Mouse (Mus musculus): ENCODE data around the gene Rabepk. TPM values are rescaled to one million over a fixed set of nuclear protein-coding genes. Genes with fewer than 3 reads are reported as not detected.
A peak's percentile ranks its signal among the peaks of the same experiment; 100 is the strongest.
"Not testable (repeated sequence)": the region's sequence is repeated elsewhere in the genome, so short reads cannot be mapped to it uniquely, and the experiment has no call there.

Rabepk gene
- polyA plus RNA-seq (2012; rRNA removed), result 431 and 458 TPM in 2 replicates

- H3K27me3 ChIP-seq (ENCODE audit: control insufficient read depth, insufficient read depth, low read length), result no peaks in the 10 kb centered on the region
- TF ChIP-seq POLR2A (IDR thresholded peaks at IDR 0.05; ENCODE audit: control insufficient read depth, low read depth, low read length), result peak; percentile 94
- no peak for TF ChIP-seq CTCF (IDR thresholded peaks at IDR 0.05; ENCODE audit: control insufficient read depth, insufficient read depth, insufficient replicate concordance, low read depth, low read length)
- peak within 1 kb of the TSS; percentile 100 for H3K4me3 ChIP-seq (ENCODE audit: control insufficient read depth, low read depth, low read length)
- no peaks in the 10 kb centered on the region for H3K36me3 ChIP-seq (ENCODE audit: control insufficient read depth, insufficient read depth, low read length)
- peak within 1 kb of the TSS; percentile 93 for H3K27ac ChIP-seq (ENCODE audit: control insufficient read depth, insufficient read depth, low read depth, low read length)
- peaks cover 10% of the 10 kb centered on the region for H3K4me1 ChIP-seq (ENCODE audit: control insufficient read depth, insufficient read depth, low read length)
Measured at GRCm38 (mm10) chr2:34799357-34800256, at the start of gene Rabepk. Gene Rabepk (minus strand): TSS chr2:34799912.

GRCm38 (mm10) chr2:34847702-34848101 is 48.0 kb upstream of the Rabepk start:
- no peak overlapping the region for H3K4me3 ChIP-seq (ENCODE audit: control insufficient read depth, low read depth, low read length)
- H3K27me3 ChIP-seq (ENCODE audit: control insufficient read depth, insufficient read depth, low read length), result no peaks in the 10 kb centered on the region
- TF ChIP-seq CTCF (IDR thresholded peaks at IDR 0.05; ENCODE audit: control insufficient read depth, insufficient read depth, insufficient replicate concordance, low read depth, low read length), result no peak
- TF ChIP-seq POLR2A (IDR thresholded peaks at IDR 0.05; ENCODE audit: control insufficient read depth, low read depth, low read length), result no peak
- peaks cover 4% of the 10 kb centered on the region; the same call in 1 of the 2 replicates for H3K4me1 ChIP-seq (ENCODE audit: control insufficient read depth, insufficient read depth, low read length)
- H3K27ac ChIP-seq (ENCODE audit: control insufficient read depth, insufficient read depth, low read depth, low read length), result no peak overlapping the region
- peaks cover 2% of the 10 kb centered on the region; the same call in 1 of the 2 replicates for H3K36me3 ChIP-seq (ENCODE audit: control insufficient read depth, insufficient read depth, low read length)

- no peak overlapping the region for H3K27ac ChIP-seq (ENCODE audit: control insufficient read depth, insufficient read depth, low read depth, low read length)
- H3K4me1 ChIP-seq (ENCODE audit: control insufficient read depth, insufficient read depth, low read length), result peaks cover 4% of the 10 kb centered on the region; the same call in 1 of the 2 replicates
- TF ChIP-seq CTCF (IDR thresholded peaks at IDR 0.05; ENCODE audit: control insufficient read depth, insufficient read depth, insufficient replicate concordance, low read depth, low read length) (no peak), POLR2A (IDR thresholded peaks at IDR 0.05; ENCODE audit: control insufficient read depth, low read depth, low read length) (no peak)
- H3K27me3 ChIP-seq (ENCODE audit: control insufficient read depth, insufficient read depth, low read length), result no peaks in the 10 kb centered on the region
- no peak overlapping the region for H3K4me3 ChIP-seq (ENCODE audit: control insufficient read depth, low read depth, low read length)
- no peaks in the 10 kb centered on the region for H3K36me3 ChIP-seq (ENCODE audit: control insufficient read depth, insufficient read depth, low read length)
Measured at GRCm38 (mm10) chr2:34843211-34843939, 43.7 kb upstream of the Rabepk start.

- H3K36me3 ChIP-seq (ENCODE audit: control insufficient read depth, insufficient read depth, low read length), result no peaks in the 10 kb centered on the region
- no peak for TF ChIP-seq CTCF (IDR thresholded peaks at IDR 0.05; ENCODE audit: control insufficient read depth, insufficient read depth, insufficient replicate concordance, low read depth, low read length)
- no peak for TF ChIP-seq POLR2A (IDR thresholded peaks at IDR 0.05; ENCODE audit: control insufficient read depth, low read depth, low read length)
- H3K27ac ChIP-seq (ENCODE audit: control insufficient read depth, insufficient read depth, low read depth, low read length), result no peak overlapping the region
- H3K4me1 ChIP-seq (ENCODE audit: control insufficient read depth, insufficient read depth, low read length), result peaks cover 4% of the 10 kb centered on the region; the same call in 1 of the 2 replicates
- no peaks in the 10 kb centered on the region for H3K27me3 ChIP-seq (ENCODE audit: control insufficient read depth, insufficient read depth, low read length)
- no peak overlapping the region for H3K4me3 ChIP-seq (ENCODE audit: control insufficient read depth, low read depth, low read length)
Measured at GRCm38 (mm10) chr2:34841706-34842105, 42.0 kb upstream of the Rabepk start.

GRCm38 (mm10) chr2:34840143-34840542 is 40.4 kb upstream of the Rabepk start:
- not testable (repeated sequence) for H3K27ac ChIP-seq (ENCODE audit: control insufficient read depth, insufficient read depth, low read depth, low read length); H3K4me1 ChIP-seq (ENCODE audit: control insufficient read depth, insufficient read depth, low read length); H3K36me3 ChIP-seq (ENCODE audit: control insufficient read depth, insufficient read depth, low read length); H3K27me3 ChIP-seq (ENCODE audit: control insufficient read depth, insufficient read depth, low read length); H3K4me3 ChIP-seq (ENCODE audit: control insufficient read depth, low read depth, low read length)

DNA sequence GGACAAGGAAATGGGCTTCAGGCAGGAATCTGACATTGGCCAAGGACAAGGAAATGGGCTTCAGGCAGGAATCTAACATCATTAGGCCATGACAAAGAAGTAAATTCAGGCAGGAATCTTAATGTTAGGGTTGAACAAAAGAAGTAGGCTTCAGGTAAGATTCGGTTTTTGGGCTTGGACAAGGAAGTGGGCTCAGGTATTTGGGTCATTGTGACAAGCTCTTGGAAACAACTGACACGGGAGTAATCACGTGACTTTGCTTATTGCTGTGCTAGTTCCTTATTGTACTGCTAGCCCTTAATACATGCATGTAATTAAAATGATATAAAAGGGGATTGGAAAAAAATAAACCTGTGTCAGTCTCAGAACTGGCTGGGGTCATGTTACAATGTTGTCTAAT is 36.0 kb upstream of the Rabepk start:
- no peaks in the 10 kb centered on the region for H3K36me3 ChIP-seq (ENCODE audit: control insufficient read depth, insufficient read depth, low read length)
- no peak for TF ChIP-seq CTCF (IDR thresholded peaks at IDR 0.05; ENCODE audit: control insufficient read depth, insufficient read depth, insufficient replicate concordance, low read depth, low read length)
- no peak for TF ChIP-seq POLR2A (IDR thresholded peaks at IDR 0.05; ENCODE audit: control insufficient read depth, low read depth, low read length)
- no peak overlapping the region for H3K27ac ChIP-seq (ENCODE audit: control insufficient read depth, insufficient read depth, low read depth, low read length)
- H3K4me3 ChIP-seq (ENCODE audit: control insufficient read depth, low read depth, low read length), result no peak overlapping the region
- H3K4me1 ChIP-seq (ENCODE audit: control insufficient read depth, insufficient read depth, low read length), result no peaks in the 10 kb centered on the region
- H3K27me3 ChIP-seq (ENCODE audit: control insufficient read depth, insufficient read depth, low read length), result no peaks in the 10 kb centered on the region

GRCm38 (mm10) chr2:34833624-34834023 is 33.9 kb upstream of the Rabepk start:
- no peaks in the 10 kb centered on the region for H3K4me1 ChIP-seq (ENCODE audit: control insufficient read depth, insufficient read depth, low read length)
- H3K27ac ChIP-seq (ENCODE audit: control insufficient read depth, insufficient read depth, low read depth, low read length), result no peak overlapping the region

DNA sequence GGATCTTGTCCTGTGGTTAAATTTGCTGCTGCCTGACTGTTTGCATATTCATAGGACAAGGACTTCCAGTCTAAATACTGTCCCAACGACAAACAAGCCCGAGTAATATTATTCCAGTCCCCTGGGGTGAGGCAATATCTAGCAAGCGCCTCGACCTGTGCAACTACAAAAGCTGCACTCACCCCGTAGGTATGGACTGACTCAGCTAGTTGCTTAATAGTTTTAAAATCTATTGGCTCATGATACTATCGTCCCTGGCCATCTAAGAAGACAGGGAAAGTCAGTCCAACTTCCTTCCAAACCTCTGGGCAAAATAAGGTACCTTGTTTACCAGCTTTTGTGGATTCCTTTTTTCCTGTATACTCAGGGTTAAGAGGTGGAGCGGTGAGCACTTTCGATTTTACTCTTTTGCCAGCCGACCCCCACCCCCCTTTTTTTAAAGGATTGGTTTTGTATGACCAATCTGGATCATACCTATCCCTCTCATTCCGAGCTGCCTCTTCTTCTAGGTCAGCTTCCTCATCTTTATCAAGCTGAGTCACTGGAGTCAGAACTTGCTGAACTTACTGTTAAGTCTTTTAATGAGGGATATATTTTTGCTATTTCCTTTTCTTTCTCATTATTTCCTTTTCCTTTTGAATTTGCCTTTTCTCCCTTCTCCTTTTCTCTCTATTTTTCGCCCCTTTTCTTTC is 33.2 kb upstream of the Rabepk start, which contains the start of gene Gm34653:
Gene Gm34653, plus strand, starts transcription at position 242 of the 692 bp plus-strand sequence.
- not testable (repeated sequence) for H3K36me3 ChIP-seq (ENCODE audit: control insufficient read depth, insufficient read depth, low read length); H3K4me1 ChIP-seq (ENCODE audit: control insufficient read depth, insufficient read depth, low read length); H3K27ac ChIP-seq (ENCODE audit: control insufficient read depth, insufficient read depth, low read depth, low read length); H3K4me3 ChIP-seq (ENCODE audit: control insufficient read depth, low read depth, low read length); H3K27me3 ChIP-seq (ENCODE audit: control insufficient read depth, insufficient read depth, low read length)

More at GRCm38 (mm10) chr2:34833624-34834023, 33.9 kb upstream of the Rabepk start:
- H3K27me3 ChIP-seq (ENCODE audit: control insufficient read depth, insufficient read depth, low read length), result no peaks in the 10 kb centered on the region
- no peak overlapping the region for H3K4me3 ChIP-seq (ENCODE audit: control insufficient read depth, low read depth, low read length)
- no peaks in the 10 kb centered on the region for H3K36me3 ChIP-seq (ENCODE audit: control insufficient read depth, insufficient read depth, low read length)
- no peak for TF ChIP-seq POLR2A (IDR thresholded peaks at IDR 0.05; ENCODE audit: control insufficient read depth, low read depth, low read length)

DNA sequence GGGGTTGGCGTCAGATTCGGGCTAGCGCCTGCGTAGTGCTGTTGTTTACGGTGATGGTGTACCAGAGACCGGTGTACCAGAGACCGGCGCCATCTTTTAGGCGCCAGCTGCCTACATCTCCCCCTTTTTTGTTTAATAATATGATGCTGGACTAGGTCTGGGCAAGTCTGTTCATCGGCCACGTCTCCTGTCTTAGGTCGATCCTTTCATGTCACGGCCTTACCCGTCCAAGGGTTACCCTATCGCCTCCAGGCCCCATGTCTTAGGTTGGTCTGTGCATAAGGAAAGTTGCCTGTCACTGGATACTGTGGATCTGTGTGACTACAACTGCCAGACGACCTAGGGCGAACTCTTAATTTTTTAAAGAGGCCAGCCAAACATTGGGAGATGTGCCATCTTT is 30.4 kb upstream of the Rabepk start:
- not testable (repeated sequence) for H3K4me1 ChIP-seq (ENCODE audit: control insufficient read depth, insufficient read depth, low read length); H3K27ac ChIP-seq (ENCODE audit: control insufficient read depth, insufficient read depth, low read depth, low read length); H3K4me3 ChIP-seq (ENCODE audit: control insufficient read depth, low read depth, low read length); H3K27me3 ChIP-seq (ENCODE audit: control insufficient read depth, insufficient read depth, low read length); H3K36me3 ChIP-seq (ENCODE audit: control insufficient read depth, insufficient read depth, low read length)
